Mouse (Mus musculus): ENCODE measurements around the gene Pglyrp1. TPM values are rescaled to one million over a fixed set of nuclear protein-coding genes. Genes with fewer than 3 reads are reported as not detected.

Pglyrp1 gene
- total and polyA plus RNA-seq, 2 experiments from 2014 or later, result 18.2 to 26.8 TPM

GRCm38 (mm10) chr7:18891872-18892599 lies 20.9 kb downstream of the Pglyrp1 start:
- Histone ChIP-seq H3K9ac (replicated peaks; ENCODE audit: low read length, poor library complexity, severe bottlenecking) (peak overlapping the region; percentile 68), H3K36me3 (ENCODE audit: insufficient read depth, low read length) (no peaks in the 10 kb centered on the region), H3K4me1 (ENCODE audit: insufficient read depth, low read length) (no peaks in the 10 kb centered on the region), H3K4me2 (ENCODE audit: low read depth, low read length, poor library complexity, severe bottlenecking) (peak overlapping the region; percentile 95), H3K27me3 (ENCODE audit: insufficient read depth, low read length) (no peaks in the 10 kb centered on the region), H3K4me3 (ENCODE audit: low read depth, low read length) (peak overlapping the region; percentile 49), H3K9me3 (ENCODE audit: low read length) (no peaks in the 10 kb centered on the region), H3K27ac (ENCODE audit: low read depth, low read length) (peak overlapping the region; percentile 70)
- peak; percentile 78 for ATAC-seq (ENCODE audit: low FRiP score)
- DNase-seq (ENCODE audit: low spot score), result peak; percentile 93
- whole genome bisulfite sequencing, result 18% methylated on average over 33 of the region's 33 CpGs
- peak; percentile 95 for TF ChIP-seq CTCF (IDR thresholded peaks at IDR 0.05)

GRCm38 (mm10) chr7:18893009-18893408 lies 21.9 kb downstream of the Pglyrp1 start:
- H3K27me3 ChIP-seq (ENCODE audit: insufficient read depth, low read length), result no peaks in the 10 kb centered on the region
- ATAC-seq (ENCODE audit: low FRiP score) (peak; percentile 35), DNase-seq (ENCODE audit: low spot score) (no peak)
- peak overlapping the region; percentile 95 for H3K4me2 ChIP-seq (ENCODE audit: low read depth, low read length, poor library complexity, severe bottlenecking)
- H3K4me3 ChIP-seq (ENCODE audit: low read depth, low read length), result peak overlapping the region; percentile 49
- H3K36me3 ChIP-seq (ENCODE audit: insufficient read depth, low read length), result no peaks in the 10 kb centered on the region
- H3K9ac ChIP-seq (replicated peaks; ENCODE audit: low read length, poor library complexity, severe bottlenecking), result peak overlapping the region; percentile 68
- H3K4me1 ChIP-seq (ENCODE audit: insufficient read depth, low read length), result no peaks in the 10 kb centered on the region
- 0 out of 2 replicates have a peak overlapping the region, but pooled peaks have one; percentile 43 for H3K27ac ChIP-seq (ENCODE audit: low read depth, low read length)
- no peak for TF ChIP-seq CTCF (IDR thresholded peaks at IDR 0.05)
- WGBS, result 31% methylated on average over 27 of the region's 27 CpGs
- no peaks in the 10 kb centered on the region for H3K9me3 ChIP-seq (ENCODE audit: low read length)

GRCm38 (mm10) chr7:18893651-18894430 lies 22.7 kb downstream of the Pglyrp1 start:
- peak; percentile 56 for DNase-seq (ENCODE audit: low spot score)

DNA sequence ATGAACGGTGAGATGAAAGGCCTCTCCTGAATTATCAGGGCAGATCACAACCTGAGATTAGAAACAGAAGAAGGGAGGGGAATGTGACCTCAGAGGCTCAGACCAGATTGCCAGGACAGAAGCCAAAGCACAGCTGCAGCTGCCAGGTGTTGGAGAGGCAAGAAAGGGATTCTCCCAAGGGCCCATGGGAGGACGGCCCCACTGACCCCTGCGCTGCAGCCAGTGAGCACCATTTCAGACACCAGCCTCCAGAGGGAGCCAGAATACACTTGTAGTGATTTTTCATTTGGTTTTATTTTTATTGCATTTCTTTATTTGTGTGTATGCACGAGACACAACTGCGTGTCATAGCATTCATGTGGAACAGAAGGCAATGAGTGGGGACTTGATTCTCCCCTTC lies 25.4 kb downstream of the Pglyrp1 start:
- TF ChIP-seq CTCF (IDR thresholded peaks at IDR 0.05), result peak; percentile 84
- no peaks in the 10 kb centered on the region for H3K4me1 ChIP-seq (ENCODE audit: insufficient read depth, low read length)
- 17% methylated on average over 5 of the region's 5 CpGs for WGBS
- ATAC-seq (ENCODE audit: low FRiP score), result no peak
- no peaks in the 10 kb centered on the region for H3K9me3 ChIP-seq (ENCODE audit: low read length)
- H3K36me3 ChIP-seq (ENCODE audit: insufficient read depth, low read length), result no peaks in the 10 kb centered on the region
- no peak overlapping the region for H3K9ac ChIP-seq (replicated peaks; ENCODE audit: low read length, poor library complexity, severe bottlenecking)
- no peak overlapping the region for H3K4me3 ChIP-seq (ENCODE audit: low read depth, low read length)
- peak; percentile 66 for DNase-seq (ENCODE audit: low spot score)
- H3K27me3 ChIP-seq (ENCODE audit: insufficient read depth, low read length), result no peaks in the 10 kb centered on the region
- H3K27ac ChIP-seq (ENCODE audit: low read depth, low read length), result no peak overlapping the region
- no peak overlapping the region for H3K4me2 ChIP-seq (ENCODE audit: low read depth, low read length, poor library complexity, severe bottlenecking)

More at GRCm38 (mm10) chr7:18893651-18894430, 22.7 kb downstream of the Pglyrp1 start:
- Histone ChIP-seq H3K36me3 (ENCODE audit: insufficient read depth, low read length) (no peaks in the 10 kb centered on the region), H3K27ac (ENCODE audit: low read depth, low read length) (peak overlapping the region; percentile 43; the same call in 1 of the 2 replicates), H3K9me3 (ENCODE audit: low read length) (no peaks in the 10 kb centered on the region), H3K4me2 (ENCODE audit: low read depth, low read length, poor library complexity, severe bottlenecking) (peak overlapping the region; percentile 95), H3K9ac (replicated peaks; ENCODE audit: low read length, poor library complexity, severe bottlenecking) (peak overlapping the region; percentile 68), H3K4me3 (ENCODE audit: low read depth, low read length) (peak overlapping the region; percentile 49), H3K27me3 (ENCODE audit: insufficient read depth, low read length) (no peaks in the 10 kb centered on the region), H3K4me1 (ENCODE audit: insufficient read depth, low read length) (no peaks in the 10 kb centered on the region)
- WGBS, result 3% methylated on average over 41 of the region's 41 CpGs
- TF ChIP-seq CTCF (IDR thresholded peaks at IDR 0.05), result no peak
- peak; percentile 20 for ATAC-seq (ENCODE audit: low FRiP score)

- H3K9me3 ChIP-seq (ENCODE audit: low read length), result no peaks in the 10 kb centered on the region
- ATAC-seq (ENCODE audit: low FRiP score) (no peak), DNase-seq (ENCODE audit: low spot score) (no peak)
- H3K4me2 ChIP-seq (ENCODE audit: low read depth, low read length, poor library complexity, severe bottlenecking), result no peak overlapping the region
- no peak overlapping the region for H3K4me3 ChIP-seq (ENCODE audit: low read depth, low read length)
- no peaks in the 10 kb centered on the region for H3K27me3 ChIP-seq (ENCODE audit: insufficient read depth, low read length)
- no peak for TF ChIP-seq CTCF (IDR thresholded peaks at IDR 0.05)
- H3K36me3 ChIP-seq (ENCODE audit: insufficient read depth, low read length), result no peaks in the 10 kb centered on the region
- H3K27ac ChIP-seq (ENCODE audit: low read depth, low read length), result no peak overlapping the region
- WGBS, result 93% methylated on average over 2 of the region's 2 CpGs
- no peaks in the 10 kb centered on the region for H3K4me1 ChIP-seq (ENCODE audit: insufficient read depth, low read length)
- H3K9ac ChIP-seq (replicated peaks; ENCODE audit: low read length, poor library complexity, severe bottlenecking), result no peak overlapping the region
These were observed 29.4 kb downstream of the Pglyrp1 start for GRCm38 (mm10) chr7:18900513-18900912.

DNA sequence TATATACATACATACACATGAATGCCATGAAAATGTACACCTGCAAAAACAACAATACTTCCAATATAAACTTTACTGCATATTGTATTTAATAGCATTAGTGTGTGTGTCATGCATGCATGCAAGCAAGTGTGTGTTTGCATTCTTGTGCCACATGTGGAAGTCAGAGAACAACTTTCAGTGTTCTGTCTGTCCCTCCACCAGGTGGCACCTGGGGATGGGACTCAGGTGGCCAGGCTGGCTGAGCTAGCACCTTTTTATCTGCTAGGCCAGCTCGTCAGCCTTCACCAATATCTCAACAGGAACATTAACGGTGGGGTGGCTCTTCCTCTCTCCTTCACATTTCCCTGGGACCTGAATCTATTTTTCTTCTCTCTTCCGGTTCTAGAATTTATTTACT lies 31.4 kb downstream of the Pglyrp1 start:
- Histone ChIP-seq H3K36me3 (ENCODE audit: insufficient read depth, low read length) (no peaks in the 10 kb centered on the region), H3K9me3 (ENCODE audit: low read length) (no peaks in the 10 kb centered on the region), H3K4me3 (ENCODE audit: low read depth, low read length) (no peak overlapping the region), H3K4me1 (ENCODE audit: insufficient read depth, low read length) (no peaks in the 10 kb centered on the region), H3K9ac (replicated peaks; ENCODE audit: low read length, poor library complexity, severe bottlenecking) (0 out of 2 replicates have a peak overlapping the region, but pooled peaks have one; percentile 4), H3K27ac (ENCODE audit: low read depth, low read length) (no peak overlapping the region), H3K27me3 (ENCODE audit: insufficient read depth, low read length) (no peaks in the 10 kb centered on the region), H3K4me2 (ENCODE audit: low read depth, low read length, poor library complexity, severe bottlenecking) (no peak overlapping the region)
- peak; percentile 62 for TF ChIP-seq CTCF (IDR thresholded peaks at IDR 0.05)
- 60% methylated on average over 3 of the region's 3 CpGs for WGBS
- ATAC-seq (ENCODE audit: low FRiP score), result no peak
- DNase-seq (ENCODE audit: low spot score), result no peak
